Mouse (Mus musculus) midbrain, embryonic 11.5 days (tissue): ENCODE results near the gene Anpep. TPM values are rescaled to one million over a fixed set of nuclear protein-coding genes. Genes with fewer than 3 reads are reported as not detected.

Experiments
- ATAC-seq: fragments of 200-750 bp; cut with Nextera tagmentation; 2 replicates; pipeline ENCODE4 v1.8.0; 2017; ENCODE audit warnings: moderate TSS enrichment, moderate library complexity; ENCODE audit not compliant: low FRiP score
- DNase-seq: peaks from one replicate; pipeline ENCODE4 v3.0.0; 2015; ENCODE audit warnings: low spot score; ENCODE audit errors: missing footprints
- H3K27ac ChIP-seq: fragments of 300-500 bp; sonication (generic); 2 replicates; pipeline ENCODE4 v1.5.1; 2014; ENCODE audit warnings: low read depth, low read length
- H3K27me3 ChIP-seq: fragments of 300-500 bp; sonication (generic); 2 replicates; pipeline ENCODE4 v1.6.1; 2014; ENCODE audit warnings: mild to moderate bottlenecking, low read length, moderate library complexity, mixed read lengths; ENCODE audit not compliant: control insufficient read depth, insufficient read depth
- H3K36me3 ChIP-seq: fragments of 300-500 bp; sonication (generic); 2 replicates; pipeline ENCODE4 v1.6.1; 2014; ENCODE audit warnings: mild to moderate bottlenecking, low read length, moderate library complexity, mixed read lengths; ENCODE audit not compliant: control insufficient read depth, insufficient read depth
- H3K4me1 ChIP-seq: fragments of 300-500 bp; sonication (generic); 2 replicates; pipeline ENCODE4 v1.6.1; 2014; ENCODE audit warnings: low read length; ENCODE audit not compliant: control insufficient read depth, insufficient read depth
- H3K4me2 ChIP-seq: fragments of 300-500 bp; sonication (generic); 2 replicates; pipeline ENCODE4 v1.6.1; 2014; ENCODE audit warnings: mild to moderate bottlenecking, moderate library complexity
- H3K4me3 ChIP-seq: fragments of 300-500 bp; sonication (generic); 2 replicates; pipeline ENCODE4 v1.5.1; 2014; ENCODE audit warnings: low read depth, low read length
- H3K9ac ChIP-seq: fragments of 300-500 bp; sonication (generic); 2 replicates; pipeline ENCODE4 v1.6.1; 2014; ENCODE audit warnings: low read length
- H3K9me3 ChIP-seq: fragments of 300-500 bp; sonication (generic); 2 replicates; pipeline ENCODE4 v1.6.1; 2016; ENCODE audit warnings: low read length; ENCODE audit not compliant: control insufficient read depth
- WGBS: fragments of 180-500 bp; shearing (Covaris S2); extraction: QIAGEN DNeasy Blood & Tissue Kit; methylation state at CpG from one replicate; pipeline ENCODE4 v1.1.7; 2014; 5-methylcytosine and 5-hydroxymethylcytosine counted together
- polyA plus RNA-seq: library from polyadenylated mRNA; unstranded; fragments of >200 nt; fragmentation: Nextera tagmentation; extraction: Ambion mirVana; gene quantifications from 2 replicates; pipeline ENCODE4 v1.2.1, GENCODE M21; 2014

Anpep gene
- polyA plus RNA-seq, 1 experiment from 2014 or later: 5.6 TPM

- H3K4me1 ChIP-seq: no peaks in the 10 kb centered on the region
- WGBS: 56% methylated on average over 6 of the region's 6 CpGs
- H3K27ac ChIP-seq: no peak overlapping the region
- no peak overlapping the region for H3K4me2 ChIP-seq
- DNase-seq (no peak), ATAC-seq (no peak)
- no peaks in the 10 kb centered on the region for H3K9me3 ChIP-seq
- no peaks in the 10 kb centered on the region for H3K36me3 ChIP-seq
- no peak overlapping the region for H3K4me3 ChIP-seq
- no peaks in the 10 kb centered on the region for H3K27me3 ChIP-seq
- no peak overlapping the region for H3K9ac ChIP-seq
Measured at GRCm38 (mm10) chr7:79869072-79869719, 8.3 kb upstream of the Anpep start.

GRCm38 (mm10) chr7:79868475-79868874, 7.6 kb upstream of the Anpep start:
- ATAC-seq (no peak), DNase-seq (no peak)
- no peaks in the 10 kb centered on the region for H3K4me1 ChIP-seq
- no peak overlapping the region for H3K9ac ChIP-seq
- no peak overlapping the region for H3K4me2 ChIP-seq
- H3K36me3 ChIP-seq: no peaks in the 10 kb centered on the region
- no peak overlapping the region for H3K4me3 ChIP-seq
- WGBS: 88% methylated on average over 7 of the region's 7 CpGs
- no peak overlapping the region for H3K27ac ChIP-seq
- no peaks in the 10 kb centered on the region for H3K9me3 ChIP-seq
- H3K27me3 ChIP-seq: no peaks in the 10 kb centered on the region

- Histone ChIP-seq H3K4me2 (no peak overlapping the region), H3K4me3 (no peak overlapping the region), H3K4me1 (no peaks in the 10 kb centered on the region), H3K36me3 (no peaks in the 10 kb centered on the region), H3K27me3 (no peaks in the 10 kb centered on the region), H3K9ac (no peak overlapping the region), H3K9me3 (no peaks in the 10 kb centered on the region), H3K27ac (no peak overlapping the region)
- ATAC-seq (no peak), DNase-seq (no peak)
- 81% methylated on average over 13 of the region's 13 CpGs for WGBS
Measured at GRCm38 (mm10) chr7:79867861-79868260, 7.0 kb upstream of the Anpep start.

GRCm38 (mm10) chr7:79866294-79867000, 5.6 kb upstream of the Anpep start:
- H3K4me2 ChIP-seq: no peak overlapping the region
- no peak for DNase-seq
- no peak for ATAC-seq
- no peak overlapping the region for H3K27ac ChIP-seq
- WGBS: 80% methylated on average over 3 of the region's 3 CpGs
- no peaks in the 10 kb centered on the region for H3K4me1 ChIP-seq
- no peaks in the 10 kb centered on the region for H3K9me3 ChIP-seq
- no peak overlapping the region for H3K4me3 ChIP-seq
- H3K9ac ChIP-seq: no peak overlapping the region
- no peaks in the 10 kb centered on the region for H3K27me3 ChIP-seq
- H3K36me3 ChIP-seq: no peaks in the 10 kb centered on the region

GRCm38 (mm10) chr7:79861794-79862193, 935 bp upstream of the Anpep start:
- WGBS: 92% methylated on average over 8 of the region's 8 CpGs
- H3K9ac ChIP-seq: no peak overlapping the region
- H3K4me1 ChIP-seq: no peaks in the 10 kb centered on the region
- no peak for ATAC-seq
- no peak overlapping the region for H3K27ac ChIP-seq
- H3K4me3 ChIP-seq: no peak overlapping the region
- no peaks in the 10 kb centered on the region for H3K9me3 ChIP-seq
- DNase-seq: no peak
- no peaks in the 10 kb centered on the region for H3K27me3 ChIP-seq
- H3K36me3 ChIP-seq: no peaks in the 10 kb centered on the region
- no peak overlapping the region for H3K4me2 ChIP-seq

DNA sequence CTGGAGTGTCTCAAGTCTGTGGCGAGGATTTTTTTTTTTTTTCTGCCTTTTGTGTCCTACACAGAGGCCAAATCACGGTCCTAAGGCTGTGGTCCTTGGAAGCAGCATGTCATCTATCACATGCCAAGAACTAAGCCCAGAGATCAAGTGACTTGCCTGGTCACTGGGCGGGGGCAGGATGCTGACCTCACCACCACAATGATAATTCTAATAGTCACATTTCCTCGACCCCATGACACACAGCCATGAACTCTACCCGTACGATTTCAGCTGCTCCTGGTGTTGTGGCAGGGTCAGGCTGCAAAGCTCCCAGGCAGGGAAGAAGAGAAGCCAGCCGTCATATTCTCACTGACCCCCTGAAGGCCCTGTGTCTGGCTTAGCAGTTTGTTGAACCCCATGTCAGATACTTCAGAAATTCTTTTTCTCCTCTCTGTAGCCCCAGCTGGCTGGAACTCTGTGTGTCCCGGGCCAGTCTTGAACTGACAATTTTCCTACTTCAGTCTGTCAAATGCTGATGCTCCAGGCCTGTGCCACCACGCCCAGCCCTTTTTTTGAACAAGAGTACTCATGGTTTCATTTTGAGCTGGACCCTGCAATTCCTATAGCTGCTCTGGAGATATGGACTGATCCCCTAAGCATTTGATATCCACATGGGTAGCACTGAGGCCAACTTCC, 1.8 kb downstream of the Anpep start:
- H3K36me3 ChIP-seq: no peaks in the 10 kb centered on the region
- no peak overlapping the region for H3K27ac ChIP-seq
- H3K4me1 ChIP-seq: no peaks in the 10 kb centered on the region
- no peaks in the 10 kb centered on the region for H3K9me3 ChIP-seq
- H3K27me3 ChIP-seq: no peaks in the 10 kb centered on the region
- no peak for ATAC-seq
- H3K4me2 ChIP-seq: no peak overlapping the region
- H3K4me3 ChIP-seq: no peak overlapping the region
- 76% methylated on average over 9 of the region's 9 CpGs for WGBS
- no peak for DNase-seq
- H3K9ac ChIP-seq: no peak overlapping the region

GRCm38 (mm10) chr7:79858202-79858934, 2.5 kb downstream of the Anpep start:
- H3K36me3 ChIP-seq: no peaks in the 10 kb centered on the region
- no peaks in the 10 kb centered on the region for H3K4me1 ChIP-seq
- no peak overlapping the region for H3K4me3 ChIP-seq
- no peak overlapping the region for H3K27ac ChIP-seq
- ATAC-seq (no peak), DNase-seq (no peak)
- H3K4me2 ChIP-seq: no peak overlapping the region
- H3K27me3 ChIP-seq: no peaks in the 10 kb centered on the region
- 76% methylated on average over 11 of the region's 11 CpGs for WGBS
- no peaks in the 10 kb centered on the region for H3K9me3 ChIP-seq
- H3K9ac ChIP-seq: no peak overlapping the region

DNA sequence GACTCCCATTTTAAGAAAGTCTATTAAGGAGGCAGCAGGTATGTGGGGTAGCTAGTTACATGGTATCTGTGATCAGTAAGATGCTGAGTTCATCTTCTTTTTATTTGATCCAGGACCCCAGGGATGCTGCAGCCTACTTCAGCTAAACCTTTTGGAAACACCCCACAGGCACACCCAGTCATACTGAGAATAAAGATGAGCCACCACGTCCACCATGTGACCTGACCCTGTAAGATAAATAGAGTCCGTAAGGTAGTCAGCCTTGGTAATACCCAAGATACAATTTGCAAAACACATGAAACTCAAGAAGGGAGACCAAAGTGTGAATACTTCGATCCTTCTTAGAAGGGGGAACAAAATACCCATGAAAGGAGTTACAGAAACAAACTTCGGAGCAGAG, 4.6 kb downstream of the Anpep start:
- Histone ChIP-seq H3K36me3 (no peaks in the 10 kb centered on the region), H3K4me1 (no peaks in the 10 kb centered on the region), H3K9me3 (no peaks in the 10 kb centered on the region), H3K9ac (no peak overlapping the region), H3K27me3 (no peaks in the 10 kb centered on the region), H3K27ac (no peak overlapping the region), H3K4me3 (no peak overlapping the region), H3K4me2 (no peak overlapping the region)
- 83% methylated on average over 4 of the region's 4 CpGs for WGBS
- DNase-seq (no peak), ATAC-seq (no peak)
